Mouse (Mus musculus): ENCODE data around the gene Tiam2. TPM values are rescaled to one million over a fixed set of nuclear protein-coding genes. Genes with fewer than 3 reads are reported as not detected.

Gene Tiam2
- 1 to 10 TPM in 1 of 2 experiments, under 1 TPM in 1; 0.79 to 1.3 TPM for polyA plus RNA-seq (2017; shearing (Covaris generic))

DNA sequence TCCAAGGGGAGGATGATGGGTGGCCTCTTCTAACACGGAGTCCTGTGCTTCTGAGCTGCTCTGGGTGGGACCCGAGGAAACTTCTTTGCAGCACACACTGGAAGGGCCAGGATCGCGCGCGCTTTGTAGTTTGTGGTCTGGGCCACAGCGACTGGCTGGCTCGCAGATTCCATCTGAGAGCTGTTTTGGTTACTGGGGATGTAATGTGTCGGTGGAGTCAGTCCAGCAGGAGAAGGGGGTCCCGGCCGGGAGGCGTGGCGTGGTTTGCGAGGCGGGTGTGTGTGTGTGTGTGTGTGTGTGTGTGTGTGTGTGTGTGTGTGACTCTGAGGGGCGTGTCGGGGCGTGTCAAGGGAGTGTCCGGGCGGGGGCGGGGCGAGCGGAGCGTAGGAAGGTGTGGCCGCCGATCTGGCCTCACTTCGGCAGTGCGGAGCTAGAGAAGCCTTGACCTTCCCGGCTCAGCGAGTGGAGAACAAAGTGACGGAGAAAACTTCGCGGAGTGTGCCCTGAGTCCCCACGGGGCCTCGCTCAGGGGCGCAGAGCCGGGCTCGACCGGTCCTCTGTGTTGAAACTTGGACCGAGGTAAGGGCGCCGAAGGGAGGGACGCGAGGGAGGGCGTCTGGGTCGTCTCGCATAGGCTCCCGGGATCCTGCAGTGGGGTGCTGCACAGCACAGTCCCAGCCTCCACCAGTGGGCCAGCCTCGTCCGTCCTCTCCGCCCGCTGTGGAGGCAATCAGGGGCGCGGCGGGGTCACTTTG lies at the start of gene Tiam2:
Gene Tiam2 (plus strand): TSS at position 426 of the 755 bp plus-strand sequence.
- ATAC-seq: no peak

DNA sequence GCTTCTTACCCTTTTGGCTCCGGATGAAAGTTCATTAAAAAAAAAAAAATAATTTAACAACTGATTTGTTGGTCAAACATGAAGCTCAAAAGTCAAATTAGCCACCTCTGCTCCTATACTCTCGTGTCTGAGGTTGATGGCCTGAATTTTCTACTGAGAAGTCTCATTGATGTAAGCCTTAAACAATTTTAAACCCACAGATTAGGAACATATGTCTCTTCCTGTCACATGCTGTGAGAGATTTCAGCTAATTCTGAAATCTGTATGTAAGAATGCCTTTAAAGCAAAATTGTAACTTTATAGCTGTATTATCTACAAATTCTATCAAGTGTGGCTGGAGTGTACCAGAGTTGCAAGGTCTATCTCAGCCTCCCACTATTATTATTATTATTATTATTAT lies 46.1 kb upstream of the Tiam2 start:
- ATAC-seq: no peak

DNA sequence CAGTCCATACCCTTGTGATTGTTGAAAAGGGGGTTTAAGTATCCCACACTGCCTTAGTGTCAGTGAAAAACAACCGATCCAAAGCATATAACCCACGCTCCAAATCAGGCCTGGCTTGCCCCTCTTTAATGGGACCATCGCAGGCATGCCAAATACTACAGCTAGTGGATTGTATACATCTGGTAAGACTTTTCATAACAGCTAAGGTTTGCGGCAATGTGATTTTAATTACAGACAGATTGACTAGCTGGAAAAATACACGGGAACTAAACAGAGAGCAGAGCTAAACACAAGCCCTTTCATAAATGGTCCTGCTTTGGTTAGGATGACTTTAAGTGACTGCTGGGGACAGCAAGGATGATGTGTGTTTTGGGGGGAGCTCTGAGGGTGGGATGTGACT lies 44.4 kb upstream of the Tiam2 start:
- ATAC-seq: no peak

DNA sequence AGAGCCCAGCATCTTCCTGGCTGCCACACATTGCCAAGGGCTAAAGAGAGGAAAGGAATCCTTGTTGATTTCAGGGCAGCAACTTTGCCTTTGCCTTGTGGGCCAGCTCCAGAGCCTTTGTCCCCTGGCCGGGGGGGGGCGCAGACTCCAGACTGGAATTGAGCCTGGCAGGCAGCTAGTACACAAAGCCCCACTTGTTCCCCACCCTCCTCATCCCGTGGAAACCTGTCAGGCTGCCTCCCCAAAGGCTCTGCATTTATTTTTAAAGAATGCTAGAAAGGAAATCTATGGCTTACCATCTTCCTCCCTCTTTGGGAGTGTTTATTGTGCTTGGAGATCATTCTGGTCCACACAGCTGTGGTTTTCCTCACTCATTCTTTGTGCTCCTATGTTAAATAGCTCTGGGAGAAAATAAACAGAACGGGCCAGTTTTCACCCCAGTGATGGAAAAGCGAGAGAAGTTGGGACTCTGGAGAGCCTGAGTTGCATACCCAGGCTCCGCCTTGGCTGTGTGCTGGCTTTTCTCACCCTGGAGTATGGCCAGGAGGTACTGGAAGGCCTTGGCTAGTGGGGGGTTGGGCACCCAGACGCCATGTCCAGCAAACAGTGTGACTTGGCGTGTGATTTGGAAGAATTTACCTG lies 41.2 kb upstream of the Tiam2 start:
- no peak for ATAC-seq

DNA sequence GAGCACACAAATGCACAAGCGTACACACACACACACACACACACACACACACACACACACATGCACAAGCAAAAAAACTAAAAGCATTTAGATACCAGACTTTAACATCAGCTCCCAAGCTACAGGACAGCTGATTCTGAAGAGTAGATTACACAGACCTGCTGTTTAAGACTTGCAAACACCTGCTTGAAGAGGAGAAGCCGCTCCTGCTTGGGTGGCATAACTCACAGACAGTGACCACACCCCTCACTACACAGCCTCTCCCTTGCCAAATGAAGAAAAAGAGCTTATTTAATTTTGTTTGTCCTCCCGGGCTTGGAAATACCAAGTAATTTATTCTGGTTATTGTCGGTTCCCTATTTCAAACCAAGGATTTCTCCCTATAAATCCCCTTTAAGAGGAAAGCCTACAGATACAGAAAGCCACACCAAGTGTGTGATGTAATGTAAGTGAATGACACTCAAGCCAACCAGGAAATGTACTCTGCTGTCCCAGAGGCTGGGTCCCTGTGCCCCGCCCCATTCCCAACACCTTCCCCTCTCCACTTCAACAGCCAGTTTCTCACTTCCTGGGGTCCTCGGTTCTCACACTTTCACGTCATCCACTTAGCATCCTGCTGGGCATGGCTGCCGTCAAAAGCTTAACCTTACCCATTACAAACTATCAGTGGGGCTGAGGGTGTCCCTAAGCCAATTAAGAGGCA lies 40.1 kb upstream of the Tiam2 start:
- no peak for ATAC-seq

DNA sequence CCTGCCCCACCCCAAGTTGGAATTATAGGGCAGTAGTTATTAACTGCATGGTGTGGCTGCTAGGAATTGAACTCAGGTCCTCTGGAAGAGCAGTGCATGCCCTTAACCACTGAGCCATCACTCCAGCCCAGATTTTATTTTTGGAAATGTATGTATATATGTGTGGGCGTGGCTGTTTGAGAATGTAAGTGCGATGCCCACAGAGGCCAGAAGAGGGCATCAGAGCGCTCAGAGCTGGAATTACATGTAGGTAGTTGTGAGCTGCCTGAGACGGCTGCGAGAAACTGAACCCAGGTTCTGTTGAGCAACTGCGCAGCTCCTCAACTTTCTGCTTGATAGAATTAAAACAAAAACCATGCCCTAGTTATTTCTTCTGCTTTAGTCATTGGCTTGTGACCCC lies 38.0 kb upstream of the Tiam2 start:
- no peak for ATAC-seq

DNA sequence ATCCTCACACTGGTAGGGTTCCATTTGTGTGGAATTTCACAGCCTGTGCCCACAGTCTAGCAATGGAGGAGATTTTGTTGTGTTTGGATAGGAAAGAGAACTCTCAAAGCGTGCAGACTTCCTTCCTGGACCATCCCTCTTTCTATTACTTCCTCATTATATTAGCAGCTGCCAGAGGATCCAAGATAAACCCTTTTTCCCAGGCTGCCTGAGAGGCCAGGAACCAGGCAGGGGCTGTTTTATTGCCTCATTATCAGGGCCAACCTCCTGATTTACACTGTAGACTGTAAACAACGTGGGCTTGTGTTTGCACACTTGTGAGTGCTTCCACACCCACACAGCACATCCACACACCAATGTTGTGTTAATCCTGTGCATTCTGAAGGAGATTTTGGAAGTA lies 31.3 kb upstream of the Tiam2 start:
- ATAC-seq: no peak

DNA sequence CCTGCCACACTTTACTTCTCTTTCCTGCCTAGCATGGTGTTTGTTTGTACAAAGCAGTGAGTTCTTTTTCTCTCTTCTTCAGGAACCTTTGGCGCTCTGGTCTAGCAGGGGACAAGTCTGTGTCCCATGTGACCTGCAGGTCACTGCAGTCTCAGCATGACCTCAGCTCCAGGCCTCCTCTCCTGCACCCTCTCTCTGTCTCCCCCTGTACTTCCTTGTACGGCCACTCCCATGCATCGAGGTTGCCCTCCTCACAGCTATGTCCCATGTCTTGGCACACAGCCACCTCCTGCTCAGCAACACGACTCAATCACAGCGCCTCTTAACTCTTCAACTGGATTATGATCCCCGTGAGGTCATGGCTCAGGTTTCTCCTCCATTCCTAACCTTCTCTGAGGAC lies 26.9 kb upstream of the Tiam2 start:
- ATAC-seq: no peak

DNA sequence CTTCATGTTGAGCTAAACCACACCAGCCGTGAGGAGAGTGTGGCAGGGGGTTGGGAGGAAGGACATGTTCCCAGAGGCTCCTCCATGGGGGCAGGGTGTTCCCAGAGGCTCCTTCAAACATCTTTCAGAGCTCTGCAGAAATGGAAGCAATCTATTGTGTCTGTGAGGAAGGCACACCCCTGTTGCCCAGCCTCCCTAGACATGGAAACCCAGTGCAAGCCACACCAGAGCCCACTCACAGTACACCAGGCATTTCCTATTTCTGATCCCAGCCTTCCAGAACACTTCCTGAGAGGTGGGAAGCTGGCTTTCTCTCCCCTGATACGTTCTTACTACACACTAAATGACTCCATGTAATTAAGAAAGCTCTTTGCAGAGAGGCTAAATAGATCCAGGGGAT lies 20.4 kb upstream of the Tiam2 start:
- no peak for ATAC-seq

DNA sequence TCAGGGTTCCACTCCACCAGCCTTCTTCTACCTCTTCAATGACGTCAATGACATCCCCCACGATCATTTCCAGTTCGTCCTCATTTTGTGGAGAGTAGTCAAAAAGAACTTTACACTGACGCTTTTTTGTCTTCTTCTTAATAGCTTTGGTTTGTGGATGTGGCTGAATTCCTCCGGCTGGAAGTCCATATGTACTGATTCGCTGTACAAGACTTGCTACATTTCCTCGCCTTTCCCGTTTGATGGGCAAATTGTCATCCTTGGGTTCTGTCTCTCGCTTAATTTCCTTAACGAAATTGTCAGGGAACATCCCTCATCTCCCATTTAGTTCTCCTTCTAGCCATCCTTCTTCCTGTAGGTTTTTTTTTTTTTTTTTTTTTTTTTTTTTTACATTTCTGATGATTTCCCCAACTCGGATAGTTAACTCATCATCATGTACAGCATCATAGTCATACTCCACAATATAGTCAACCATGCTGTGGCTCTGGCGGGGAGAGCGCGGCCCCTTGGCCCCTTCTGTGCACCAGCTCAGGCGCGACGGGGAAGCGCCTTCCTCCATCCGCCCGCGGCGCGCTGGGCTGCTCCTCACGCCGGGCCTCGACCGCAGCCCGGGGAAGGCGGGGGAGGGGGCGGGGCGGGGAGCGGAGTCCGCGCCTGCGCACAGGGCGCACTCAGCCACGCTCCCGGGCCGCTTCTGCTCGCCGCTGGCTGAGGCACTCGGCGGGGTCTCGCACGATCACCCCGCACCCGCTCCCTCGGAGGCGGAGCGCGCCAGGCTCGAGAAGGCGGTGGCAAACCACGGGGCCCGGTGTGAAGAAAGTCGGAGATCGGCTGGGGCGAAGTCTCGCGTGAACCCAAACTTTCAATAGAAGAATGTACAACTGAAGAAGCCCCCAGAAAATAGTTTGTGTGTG lies 12.4 kb upstream of the Tiam2 start:
- ATAC-seq: peak; percentile 93

DNA sequence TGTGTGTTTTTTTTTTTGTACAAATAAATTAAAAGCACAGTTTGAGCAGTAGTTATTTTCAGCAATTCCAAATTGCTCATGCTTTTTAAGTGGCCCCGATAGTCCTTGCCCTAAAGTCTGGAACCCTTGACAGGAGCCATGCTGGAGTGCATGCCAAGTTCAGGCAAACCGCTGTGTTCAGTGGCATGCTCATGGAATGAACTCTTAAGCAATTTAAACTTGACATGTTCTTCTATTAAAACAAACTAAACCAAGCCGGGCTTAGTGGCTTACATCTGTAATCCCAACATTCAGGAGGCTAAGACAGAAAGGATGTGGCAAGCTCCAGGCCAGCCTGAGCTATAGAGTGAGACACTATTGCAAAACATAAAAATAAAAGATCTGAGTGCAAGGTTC lies 11.8 kb upstream of the Tiam2 start:
- ATAC-seq: peak; percentile 23

DNA sequence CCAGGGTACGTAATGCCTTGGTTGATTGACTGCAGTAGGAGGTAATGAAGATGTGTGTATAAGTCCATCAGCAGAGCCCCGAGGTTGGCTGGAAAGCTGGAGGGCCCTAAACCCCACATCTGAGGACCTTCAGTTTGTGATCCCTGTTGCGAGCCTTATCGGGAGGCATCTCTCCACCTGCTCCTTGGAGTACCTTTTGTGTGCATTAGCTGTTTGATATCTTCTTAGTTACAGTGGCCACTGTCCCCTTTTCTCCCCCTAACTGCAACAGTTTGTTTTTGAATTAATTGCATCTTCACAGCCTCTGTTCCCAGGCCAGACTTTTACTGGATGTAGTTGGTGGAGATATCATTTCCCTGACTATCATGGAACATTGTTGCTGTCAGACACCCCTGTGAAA lies 10.8 kb upstream of the Tiam2 start:
- ATAC-seq: no peak

DNA sequence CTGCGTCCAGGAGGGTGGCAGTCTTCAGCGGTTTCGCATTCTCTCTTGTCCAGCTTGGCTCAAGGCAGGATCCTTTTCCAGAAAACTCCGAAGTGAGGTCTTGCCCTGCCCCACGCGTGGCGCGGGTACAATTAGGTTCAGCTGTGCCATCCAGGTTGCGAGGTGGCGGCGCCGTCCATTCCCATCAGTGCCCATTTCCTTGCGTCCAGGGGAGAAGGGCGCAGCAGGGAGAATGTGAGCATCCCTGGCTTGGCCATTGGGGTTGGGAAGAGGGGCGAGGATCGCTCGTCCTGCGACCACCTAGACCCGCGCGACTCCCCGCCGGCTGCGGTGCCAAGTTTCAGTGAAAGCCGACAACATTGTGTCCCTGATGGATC lies 518 bp downstream of the Tiam2 start:
- no peak for ATAC-seq

DNA sequence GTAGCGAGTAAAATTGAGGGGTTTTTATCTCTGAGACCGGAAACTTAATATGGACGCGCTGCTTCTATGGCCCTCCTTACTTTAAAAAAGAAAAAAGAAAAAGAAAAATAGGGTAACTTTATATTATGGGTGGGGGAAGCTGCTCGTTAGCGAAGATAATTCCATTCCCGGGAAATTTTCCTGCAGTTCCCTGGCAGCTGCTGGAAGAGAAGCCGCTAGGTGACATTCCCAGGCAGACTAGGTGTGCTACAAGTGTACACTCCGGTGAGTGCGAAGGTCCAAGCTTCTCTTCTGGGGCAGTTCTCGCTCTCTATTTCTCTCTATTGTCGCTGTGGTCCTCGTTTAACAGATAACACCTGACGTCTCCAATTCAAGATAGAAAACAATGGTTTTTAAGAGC lies 962 bp downstream of the Tiam2 start:
- ATAC-seq: no peak

DNA sequence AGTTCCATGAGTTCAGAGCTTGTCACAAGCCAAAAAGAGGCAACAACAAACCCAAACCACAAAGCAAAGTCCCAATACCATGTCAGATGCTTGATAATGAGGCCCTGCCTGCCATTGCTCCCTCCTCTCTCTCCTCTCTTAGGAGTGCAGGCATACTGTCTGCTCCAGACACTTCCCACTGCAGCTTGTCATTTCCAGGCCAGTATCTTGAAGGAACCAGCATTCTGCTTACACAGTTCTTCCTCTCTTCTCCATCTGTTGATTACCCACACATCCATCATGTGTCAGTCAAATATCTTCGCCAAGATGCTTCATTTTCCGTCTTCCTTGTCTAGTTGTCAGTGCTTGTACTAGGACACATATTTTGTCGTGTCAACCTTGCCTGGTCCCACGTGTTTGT lies 2.4 kb downstream of the Tiam2 start:
- no peak for ATAC-seq

DNA sequence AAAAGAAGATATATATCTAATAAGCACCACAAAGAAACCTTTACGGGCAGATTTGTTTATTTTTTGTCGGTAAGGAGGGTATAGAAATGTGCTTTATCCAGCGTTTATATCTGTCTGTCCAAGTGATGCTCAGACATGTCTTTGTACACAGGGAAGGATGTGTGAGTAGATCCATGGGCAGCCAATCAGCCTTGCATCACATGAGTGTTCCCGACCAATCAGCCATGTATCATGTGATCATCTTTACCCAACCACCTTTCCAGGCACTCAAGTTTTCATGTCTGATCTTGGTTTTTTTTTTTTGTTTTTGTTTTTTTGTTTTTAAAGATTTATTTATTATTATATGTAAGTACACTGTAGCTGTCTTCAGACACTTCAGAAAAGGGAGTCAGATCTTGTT lies 3.1 kb downstream of the Tiam2 start:
- ATAC-seq: no peak

DNA sequence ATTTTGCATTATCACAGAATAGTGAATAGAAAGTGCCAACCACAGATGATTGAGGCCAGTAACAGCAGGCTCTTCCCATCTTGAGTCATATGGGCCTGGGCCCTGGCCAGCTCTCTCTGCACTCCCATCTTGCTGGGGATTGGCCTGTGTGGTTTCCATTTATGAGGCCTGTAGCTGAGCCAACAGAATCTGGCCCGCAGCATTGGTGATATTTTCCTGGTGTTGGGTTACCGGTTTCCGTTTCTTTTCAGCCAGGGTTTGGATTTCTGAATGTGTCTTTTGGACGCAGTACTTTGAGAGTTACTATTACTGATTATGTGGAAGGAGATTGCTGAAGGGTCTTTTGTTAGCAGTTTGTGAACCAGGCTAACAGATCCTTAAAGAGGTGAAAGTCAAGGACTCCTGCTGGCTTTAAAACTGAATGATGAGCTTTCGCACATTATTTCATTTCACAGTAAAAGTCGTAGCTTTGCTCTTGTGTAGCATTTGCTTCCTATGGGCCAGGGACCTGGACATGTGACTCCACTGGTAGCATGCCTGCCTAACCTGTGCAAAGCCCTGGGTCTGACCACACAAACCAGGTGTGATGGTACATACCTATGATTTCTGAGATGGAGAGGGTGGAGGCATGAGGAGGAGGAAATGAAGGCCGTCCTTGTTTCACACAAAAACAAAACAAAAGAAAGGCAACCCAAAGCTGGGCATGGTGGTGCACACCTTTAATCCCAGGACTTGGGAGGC lies 5.5 kb downstream of the Tiam2 start:
- ATAC-seq: no peak

DNA sequence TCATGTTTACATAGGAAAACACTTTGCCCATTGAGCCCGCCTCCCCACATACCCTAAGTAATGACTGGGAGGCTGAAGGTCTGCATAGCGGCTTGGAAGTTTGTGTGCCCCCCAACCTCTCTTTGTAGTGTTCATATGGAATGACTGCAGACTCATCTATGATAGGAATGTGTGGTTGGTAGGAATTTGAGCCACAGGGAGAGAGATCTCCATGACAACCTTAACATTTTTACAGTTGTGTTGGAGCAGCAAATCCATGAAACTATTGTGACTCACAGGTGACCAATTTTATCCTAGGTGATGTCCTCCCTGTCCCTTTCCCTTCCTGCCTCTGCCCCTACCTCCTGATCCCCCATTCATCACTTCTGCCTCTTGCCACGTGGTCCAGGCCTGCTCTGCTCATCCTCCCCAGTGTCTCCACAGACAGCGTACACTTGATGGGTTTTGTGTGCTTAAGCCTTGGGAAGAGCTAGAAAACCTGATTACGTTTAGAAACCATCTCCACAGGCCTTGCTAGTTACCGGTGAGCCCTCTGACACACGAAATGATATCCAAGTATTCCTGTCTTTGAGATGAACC lies 9.9 kb downstream of the Tiam2 start:
- ATAC-seq: no peak

DNA sequence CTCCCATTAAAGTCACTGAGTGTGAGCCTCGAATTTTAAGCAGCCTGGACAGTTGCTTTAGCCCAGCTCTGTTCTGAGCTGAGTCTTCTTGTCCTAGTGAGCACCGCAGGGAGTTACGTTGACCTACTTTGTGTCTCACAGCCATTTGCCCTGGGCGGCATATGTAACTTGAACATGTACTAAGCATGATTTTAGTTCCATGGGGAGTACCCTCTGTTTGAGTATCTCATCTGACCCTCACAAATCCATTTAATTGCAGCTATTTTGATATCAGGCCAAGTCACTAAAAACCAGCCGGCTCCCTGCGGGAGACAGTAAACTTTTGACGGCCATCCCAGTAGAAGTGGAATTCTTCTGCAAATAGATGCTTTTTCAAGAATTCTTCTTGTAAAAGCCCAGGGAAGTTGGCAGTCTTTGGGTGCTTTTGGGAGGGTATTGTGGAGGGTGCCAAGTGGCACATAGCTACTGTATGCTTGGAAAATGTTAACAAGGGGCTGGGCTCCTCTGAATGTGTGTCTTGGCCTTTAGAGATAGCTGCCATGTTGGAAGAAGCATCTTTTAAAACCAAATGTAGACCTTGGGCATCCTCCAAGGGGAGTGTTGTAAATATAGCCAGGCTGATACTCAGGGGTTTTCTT lies 10.6 kb downstream of the Tiam2 start:
- ATAC-seq: no peak

DNA sequence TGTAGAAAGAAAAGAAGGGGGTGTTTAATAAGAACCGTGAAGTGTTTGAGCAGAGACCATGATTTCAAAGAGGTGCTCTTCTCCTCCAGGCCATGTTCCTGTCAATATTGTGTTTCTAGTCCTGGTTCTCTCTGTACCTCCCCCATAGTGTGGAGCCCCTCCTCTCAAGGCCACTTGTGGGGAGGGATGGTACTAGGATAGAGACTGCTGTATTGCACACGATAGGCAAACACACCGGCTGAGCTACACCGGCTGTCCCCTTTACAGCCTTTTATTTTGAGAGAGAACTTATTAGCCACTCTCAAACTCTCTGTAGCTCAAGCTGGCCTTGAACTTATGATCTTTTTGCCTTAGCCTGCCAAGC lies 11.1 kb downstream of the Tiam2 start:
- ATAC-seq: no peak

DNA sequence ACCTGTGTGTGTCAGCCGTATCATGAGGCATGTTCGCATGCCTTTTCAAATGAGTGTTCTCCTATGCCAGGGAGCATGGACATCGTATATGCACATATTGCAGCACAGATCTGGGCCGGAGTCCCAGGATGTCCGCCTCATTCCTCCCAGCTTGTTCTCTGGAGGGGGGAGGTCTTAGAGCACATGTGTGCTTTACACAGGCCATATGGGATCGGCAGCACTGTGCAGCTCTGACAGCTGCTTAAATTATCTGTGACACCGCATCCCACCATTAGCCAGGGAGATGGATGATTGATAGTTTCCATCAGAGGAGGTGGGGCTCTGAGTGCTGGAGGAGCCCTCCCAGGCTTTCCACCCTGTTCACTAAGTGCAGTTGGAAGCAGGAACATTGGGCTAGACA lies 12.4 kb downstream of the Tiam2 start:
- no peak for ATAC-seq
